Mouse (Mus musculus): ENCODE results near the gene Gpr37l1. TPM values are rescaled to one million over a fixed set of nuclear protein-coding genes. Genes with fewer than 3 reads are reported as not detected.

Gpr37l1 gene
- total RNA-seq, 4 experiments from 2014 or later, result 0.80 to 1.9 (median 1.3) TPM

GRCm38 (mm10) chr1:135181880-135182623 lies 14.6 kb upstream of the Gpr37l1 start:
- DNase-seq, result peak; percentile 39

DNA sequence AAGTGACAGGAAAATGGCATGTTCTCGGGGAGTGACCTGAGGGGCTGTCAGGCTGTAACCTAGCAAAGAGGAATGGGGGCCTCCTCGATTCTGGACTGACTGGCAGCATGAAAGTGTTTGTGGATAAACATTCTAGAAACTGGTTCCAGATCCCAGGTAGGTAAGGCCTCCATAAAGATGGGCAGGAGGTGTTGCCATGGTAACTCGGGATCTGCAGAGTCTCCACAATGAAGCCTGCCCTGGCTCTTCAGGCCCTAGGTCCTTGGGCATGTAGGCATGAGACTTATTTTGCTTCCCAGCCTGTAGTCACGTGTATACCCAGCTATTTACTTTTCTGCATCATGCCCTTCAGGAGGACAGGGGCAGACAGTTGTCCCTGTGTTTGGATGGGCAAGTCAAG lies 13.8 kb upstream of the Gpr37l1 start:
- DNase-seq, result no peak

- DNase-seq, result no peak
Observed at GRCm38 (mm10) chr1:135180830-135181229, 13.3 kb upstream of the Gpr37l1 start.

- no peak for DNase-seq
Observed at GRCm38 (mm10) chr1:135178863-135179262, 11.4 kb upstream of the Gpr37l1 start.

DNA sequence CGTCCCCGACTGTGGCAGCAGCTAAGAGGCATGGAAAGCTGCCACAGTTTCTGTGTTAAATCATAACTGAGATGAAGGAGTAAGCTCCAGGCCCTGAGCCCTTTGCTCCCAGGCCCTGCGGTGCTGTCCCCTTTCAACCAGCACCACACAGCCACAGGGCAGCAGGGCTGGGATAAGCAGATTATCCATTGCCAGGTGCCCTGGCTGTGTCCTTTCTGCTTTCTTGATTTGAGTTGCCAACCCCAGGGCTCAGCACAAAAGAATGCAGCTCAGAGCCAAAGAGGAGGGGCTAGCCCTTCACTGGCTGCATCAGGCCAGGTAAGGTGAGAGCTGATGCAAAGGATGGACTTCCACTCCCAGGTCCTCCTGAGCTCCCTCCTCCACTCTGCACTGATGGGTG lies 10.2 kb upstream of the Gpr37l1 start:
- DNase-seq, result no peak

GRCm38 (mm10) chr1:135175176-135175575 lies 7.7 kb upstream of the Gpr37l1 start:
- no peak for DNase-seq

- no peak for DNase-seq
Observed at GRCm38 (mm10) chr1:135173311-135173710, 5.8 kb upstream of the Gpr37l1 start.

DNA sequence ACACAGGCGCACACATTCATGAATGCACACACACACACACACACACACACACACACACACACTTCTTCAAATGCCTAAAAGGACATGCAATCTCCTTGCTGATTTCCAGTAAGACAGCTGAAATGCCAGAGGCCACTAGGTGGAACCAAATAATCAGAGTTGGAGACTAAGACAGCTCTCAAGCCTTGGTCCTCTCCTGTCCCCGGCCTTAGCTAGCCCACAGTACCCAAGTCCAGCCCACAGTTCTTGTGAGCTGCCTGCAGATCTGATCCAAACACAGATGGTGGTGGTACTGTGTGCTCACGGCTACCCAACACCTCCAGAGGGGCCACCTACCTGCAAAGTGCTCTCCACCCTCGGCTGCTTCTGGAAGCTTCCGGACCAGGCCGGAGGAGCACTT lies 4.5 kb upstream of the Gpr37l1 start:
- peak; percentile 53 for DNase-seq

DNA sequence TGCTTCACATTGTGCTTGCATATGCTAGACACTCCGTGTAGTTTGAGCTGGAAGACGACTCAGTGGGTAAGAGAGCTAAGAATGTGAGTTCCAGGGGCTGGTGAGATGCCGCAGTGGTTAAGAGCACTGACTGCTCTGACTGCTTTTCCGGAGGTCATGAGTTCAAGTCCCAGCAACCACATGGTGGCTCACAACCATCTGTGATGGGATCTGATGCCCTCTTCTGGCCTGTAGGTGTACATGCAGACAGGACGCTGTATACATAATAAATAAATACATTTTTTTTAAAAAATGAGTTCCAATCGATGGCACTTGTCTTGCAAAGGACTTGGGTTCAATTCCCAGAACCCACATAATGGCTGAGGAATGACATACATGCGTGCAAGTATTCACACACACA lies 3.7 kb upstream of the Gpr37l1 start:
- no peak for DNase-seq

- DNase-seq, result peak; percentile 52
Observed at GRCm38 (mm10) chr1:135170299-135170698, 2.8 kb upstream of the Gpr37l1 start.

DNA sequence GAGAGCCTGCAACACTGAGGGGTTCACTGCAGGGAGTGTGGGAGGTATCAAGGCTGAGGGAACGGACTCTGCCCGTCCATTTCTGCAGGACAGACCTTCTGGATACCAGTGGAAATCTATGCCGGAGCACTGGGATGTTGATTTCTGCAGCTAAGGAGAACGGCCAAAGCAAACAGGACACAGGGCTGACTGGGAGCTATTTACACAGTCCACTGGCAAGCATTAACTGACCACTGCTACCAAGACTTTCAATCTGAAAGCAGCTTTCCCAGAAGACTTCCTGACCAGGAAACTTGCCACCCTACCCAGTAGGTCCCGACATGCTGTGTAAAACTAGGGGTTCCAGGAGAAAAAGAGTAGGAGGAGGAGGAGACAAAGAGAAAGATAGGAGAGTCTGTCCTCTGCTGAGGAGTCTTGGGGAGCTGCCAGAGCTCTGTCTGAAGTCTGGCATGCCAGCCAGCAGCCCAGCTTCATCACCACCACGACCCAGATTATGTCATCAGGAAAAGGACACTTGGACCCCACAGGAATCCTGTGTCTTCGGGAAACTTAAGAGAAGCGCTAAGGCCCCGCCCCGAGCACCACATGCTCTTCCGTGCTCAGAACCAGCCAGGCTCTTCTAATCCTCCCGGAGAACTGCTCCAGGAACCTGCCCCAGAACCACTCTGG lies 2.2 kb upstream of the Gpr37l1 start:
- DNase-seq, result no peak

- DNase-seq, result no peak
Observed at GRCm38 (mm10) chr1:135168453-135169200, 1.1 kb upstream of the Gpr37l1 start.

DNA sequence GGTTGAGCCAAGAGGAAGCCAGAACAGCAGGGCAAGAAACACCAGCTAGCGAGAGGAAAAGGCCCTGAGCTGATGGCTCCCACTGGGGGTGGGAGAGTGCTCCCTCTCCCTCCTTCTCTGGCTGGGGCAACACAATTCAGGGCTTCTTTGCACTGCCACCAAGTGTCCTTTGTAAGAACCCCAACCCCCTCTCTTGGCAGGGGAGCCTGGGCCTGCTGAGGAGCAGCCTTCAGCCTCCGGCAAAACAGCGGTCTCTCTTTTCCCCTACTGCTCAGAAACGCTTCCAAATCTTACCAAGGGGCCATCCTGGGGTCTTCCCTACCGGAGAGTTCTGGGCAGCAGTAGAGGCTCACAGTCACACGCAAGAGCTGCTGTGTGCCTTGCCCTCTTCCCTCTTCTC lies 4.8 kb downstream of the Gpr37l1 start:
- DNase-seq, result no peak

- DNase-seq, result no peak
Observed at GRCm38 (mm10) chr1:135160411-135161050, 7.0 kb downstream of the Gpr37l1 start.

- no peak for DNase-seq
Observed at GRCm38 (mm10) chr1:135159556-135160123, 7.8 kb downstream of the Gpr37l1 start.

GRCm38 (mm10) chr1:135159074-135159473 lies 8.4 kb downstream of the Gpr37l1 start:
- DNase-seq, result no peak

GRCm38 (mm10) chr1:135158633-135159032 lies 8.8 kb downstream of the Gpr37l1 start:
- DNase-seq, result no peak

GRCm38 (mm10) chr1:135156300-135156699 lies 11.2 kb downstream of the Gpr37l1 start:
- no peak for DNase-seq

- peak; percentile 63 for DNase-seq
Observed at GRCm38 (mm10) chr1:135154411-135154959, 13.0 kb downstream of the Gpr37l1 start.

DNA sequence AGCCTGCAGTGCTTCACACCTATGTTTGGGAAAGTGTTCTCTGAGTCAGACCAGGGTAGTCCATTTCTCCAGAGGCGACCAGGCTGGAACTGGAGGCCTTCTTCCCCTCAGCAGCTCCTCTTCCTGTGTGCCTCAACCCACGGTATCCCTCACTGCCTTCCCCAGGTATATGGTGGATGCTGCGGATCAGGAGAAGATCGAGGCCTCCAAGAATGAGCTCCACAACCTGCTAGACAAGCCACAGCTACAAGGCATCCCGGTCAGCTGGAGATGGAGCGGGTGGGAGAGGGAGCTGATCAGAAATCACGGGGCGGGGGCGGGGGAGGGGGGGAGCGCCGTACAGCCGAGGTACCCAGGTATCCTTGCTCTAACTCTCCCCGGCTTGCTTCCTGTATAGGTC lies 13.5 kb downstream of the Gpr37l1 start:
- no peak for DNase-seq

DNA sequence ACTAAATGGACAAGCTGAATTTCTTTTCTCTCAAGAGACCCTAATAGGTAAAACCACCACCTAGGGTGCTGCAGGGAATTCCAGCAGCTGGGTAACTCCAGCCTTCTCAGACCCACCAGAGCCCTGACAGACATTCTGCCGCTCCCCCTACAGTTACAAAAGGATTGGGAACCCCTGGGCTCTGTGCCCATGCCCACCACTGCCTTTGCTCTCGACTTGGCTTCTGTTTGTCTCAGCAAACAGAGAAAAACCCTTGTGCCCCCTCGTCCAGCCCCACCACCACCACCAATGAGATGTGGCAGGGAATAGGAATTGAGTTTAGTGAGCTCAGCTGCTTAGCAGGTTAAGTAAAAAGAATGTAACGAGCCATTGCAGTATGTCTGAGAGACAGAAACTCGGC lies 18.5 kb downstream of the Gpr37l1 start:
- DNase-seq, result no peak

DNA sequence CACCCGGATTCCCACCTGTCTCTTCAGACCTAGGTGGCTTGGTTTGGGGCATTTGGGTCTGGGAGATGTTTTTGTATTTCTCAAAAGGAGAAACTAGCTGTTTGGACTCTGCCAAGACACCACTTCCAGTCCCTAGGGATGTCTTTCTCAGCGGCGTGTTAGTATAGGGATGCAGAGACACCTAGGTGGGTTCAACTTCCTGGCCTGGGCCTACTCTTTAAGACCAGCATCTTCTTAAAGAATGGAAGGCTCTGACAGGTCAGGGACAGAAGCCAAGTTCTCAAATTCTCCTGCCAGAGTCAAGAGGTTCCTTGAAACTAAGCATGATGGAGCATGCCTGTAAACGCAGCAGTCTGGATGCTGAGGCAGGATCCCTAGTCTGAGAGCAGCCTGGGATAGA lies 19.0 kb downstream of the Gpr37l1 start:
- no peak for DNase-seq
